Mouse (Mus musculus) intestine, embryonic 15.5 days (tissue): ENCODE measurements around the gene Ube2c. TPM values are rescaled to one million over a fixed set of nuclear protein-coding genes. Genes with fewer than 3 reads are reported as not detected.

Experiments
- ATAC-seq: fragments of 200-750 bp; cut with Nextera tagmentation; 2 replicates; pipeline ENCODE4 v1.8.0; 2017; ENCODE audit warnings: moderate TSS enrichment, moderate library complexity
- H3K27ac ChIP-seq: fragments of 300-500 bp; sonication (generic); 2 replicates; pipeline ENCODE4 v1.5.1; 2015; ENCODE audit warnings: mild to moderate bottlenecking, inconsistent platforms
- H3K27me3 ChIP-seq: fragments of 300-500 bp; sonication (generic); replicated peaks from 2 replicates; pipeline ENCODE4 v1.6.1; 2015; ENCODE audit warnings: inconsistent platforms
- H3K36me3 ChIP-seq: fragments of 300-500 bp; sonication (generic); 2 replicates; pipeline ENCODE4 v1.6.1; 2015; ENCODE audit warnings: inconsistent platforms
- H3K4me1 ChIP-seq: fragments of 300-500 bp; sonication (generic); replicated peaks from 2 replicates; pipeline ENCODE4 v1.6.1; 2015; ENCODE audit warnings: inconsistent platforms
- H3K4me2 ChIP-seq: fragments of 300-500 bp; sonication (generic); replicated peaks from 2 replicates; pipeline ENCODE4 v1.6.1; 2015; ENCODE audit warnings: mild to moderate bottlenecking, inconsistent platforms
- H3K4me3 ChIP-seq: fragments of 300-500 bp; sonication (generic); replicated peaks from 2 replicates; pipeline ENCODE4 v1.5.1; 2015; ENCODE audit warnings: inconsistent platforms
- H3K9ac ChIP-seq: fragments of 300-500 bp; sonication (generic); 2 replicates; pipeline ENCODE4 v1.6.1; 2015; ENCODE audit warnings: inconsistent platforms
- H3K9me3 ChIP-seq: fragments of 300-500 bp; sonication (generic); 2 replicates; pipeline ENCODE4 v1.6.1; 2016; ENCODE audit warnings: inconsistent platforms
- WGBS: fragments of 180-500 bp; shearing (Covaris S2); methylation state at CpG from one replicate; pipeline ENCODE4 v1.1.7; 2015; 5-methylcytosine and 5-hydroxymethylcytosine counted together
- polyA plus RNA-seq: library from polyadenylated mRNA; unstranded; fragments of >200 nt; fragmentation: Nextera tagmentation; extraction: Ambion mirVana; gene quantifications from 2 replicates; pipeline ENCODE4 v1.2.1, GENCODE M21; 2015

Gene Ube2c
- polyA plus RNA-seq: 431 and 439 TPM in 2 replicates

DNA sequence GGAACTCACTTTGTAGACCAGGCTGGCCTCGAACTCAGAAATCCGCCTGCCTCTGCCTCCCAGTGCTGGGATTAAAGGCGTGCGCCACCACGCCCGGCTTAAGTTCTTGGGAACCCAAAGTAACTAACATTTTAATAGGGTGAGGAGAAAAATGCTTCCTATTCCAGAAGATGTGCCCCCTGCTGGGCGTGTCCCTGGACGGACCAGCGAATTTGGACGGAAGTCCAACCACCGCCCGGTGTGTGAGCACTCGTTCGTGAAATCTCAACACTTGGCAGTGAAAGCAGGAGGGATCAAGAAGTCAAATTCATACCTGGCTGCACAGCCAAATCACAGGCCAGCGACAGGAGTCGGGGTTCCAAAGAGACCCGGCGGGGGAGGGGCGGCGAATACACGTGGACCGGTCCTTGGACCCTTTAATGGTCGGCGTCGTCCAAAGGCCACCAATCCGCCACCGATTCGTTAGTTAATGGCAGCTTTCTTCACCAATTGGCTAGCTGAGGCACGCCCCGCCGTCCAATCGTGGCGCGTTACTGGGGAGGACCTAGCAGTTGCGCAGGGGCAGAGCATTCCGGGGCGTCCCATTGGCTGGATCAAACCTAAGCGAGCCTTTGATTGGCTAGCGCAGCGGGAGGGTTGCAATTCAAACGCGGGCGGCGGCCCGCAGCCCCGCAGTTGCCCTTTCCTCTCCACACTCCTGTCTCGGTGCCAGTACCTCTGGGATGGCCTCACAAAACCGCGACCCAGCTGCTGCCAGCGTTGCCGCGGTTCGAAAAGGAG, at the start of gene Ube2c:
Gene Ube2c (plus strand): TSS at position 641 of the 780 bp plus-strand sequence.
- H3K9me3 ChIP-seq: no peaks in the 10 kb centered on the region
- peak within 1 kb of the TSS; percentile 78 for H3K27ac ChIP-seq
- no peaks in the 10 kb centered on the region for H3K27me3 ChIP-seq
- ATAC-seq: peak; percentile 98
- peaks cover 20% of the 10 kb centered on the region for H3K4me1 ChIP-seq
- 2% methylated on average over 53 of the region's 53 CpGs for WGBS
- peak within 1 kb of the TSS; percentile 95 for H3K4me3 ChIP-seq
- H3K4me2 ChIP-seq: peak within 1 kb of the TSS; percentile 84
- peaks cover 18% of the 10 kb centered on the region for H3K36me3 ChIP-seq
- peak within 1 kb of the TSS; percentile 83 for H3K9ac ChIP-seq

DNA sequence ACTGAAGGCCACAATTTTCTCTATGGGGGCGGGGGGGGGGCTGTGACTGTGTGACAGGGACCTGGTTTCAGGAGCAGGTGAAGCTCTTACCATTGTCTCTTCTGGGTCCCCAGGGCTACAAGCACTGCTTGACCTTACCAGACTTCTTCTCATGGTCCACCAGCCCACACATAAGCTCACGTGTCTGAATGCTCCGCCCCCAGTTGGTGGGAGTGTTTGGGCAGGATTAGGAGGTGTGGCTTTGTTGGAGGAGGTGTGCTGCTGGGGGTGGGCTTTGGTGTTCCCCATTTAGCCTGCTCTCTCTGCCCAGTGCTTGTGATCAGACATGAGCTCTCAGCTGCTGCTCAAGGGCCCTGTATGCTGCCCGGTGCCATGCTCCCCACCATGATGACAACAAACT, 46.4 kb upstream of the Ube2c start:
- no peak overlapping the region for H3K27ac ChIP-seq
- WGBS: 64% methylated on average over 4 of the region's 4 CpGs
- no peaks in the 10 kb centered on the region for H3K4me1 ChIP-seq
- no peaks in the 10 kb centered on the region for H3K9me3 ChIP-seq
- H3K36me3 ChIP-seq: no peaks in the 10 kb centered on the region
- no peak overlapping the region for H3K4me2 ChIP-seq
- no peak overlapping the region for H3K4me3 ChIP-seq
- no peaks in the 10 kb centered on the region for H3K27me3 ChIP-seq
- no peak for ATAC-seq
- no peak overlapping the region for H3K9ac ChIP-seq

GRCm38 (mm10) chr2:164725895-164726619, 43.6 kb upstream of the Ube2c start:
- no peaks in the 10 kb centered on the region for H3K36me3 ChIP-seq
- no peak overlapping the region for H3K27ac ChIP-seq
- WGBS: 25% methylated on average over 6 of the region's 6 CpGs
- no peaks in the 10 kb centered on the region for H3K4me1 ChIP-seq
- no peaks in the 10 kb centered on the region for H3K9me3 ChIP-seq
- H3K4me3 ChIP-seq: no peak overlapping the region
- H3K27me3 ChIP-seq: no peaks in the 10 kb centered on the region
- ATAC-seq: peak; percentile 80
- no peak overlapping the region for H3K9ac ChIP-seq
- no peak overlapping the region for H3K4me2 ChIP-seq

DNA sequence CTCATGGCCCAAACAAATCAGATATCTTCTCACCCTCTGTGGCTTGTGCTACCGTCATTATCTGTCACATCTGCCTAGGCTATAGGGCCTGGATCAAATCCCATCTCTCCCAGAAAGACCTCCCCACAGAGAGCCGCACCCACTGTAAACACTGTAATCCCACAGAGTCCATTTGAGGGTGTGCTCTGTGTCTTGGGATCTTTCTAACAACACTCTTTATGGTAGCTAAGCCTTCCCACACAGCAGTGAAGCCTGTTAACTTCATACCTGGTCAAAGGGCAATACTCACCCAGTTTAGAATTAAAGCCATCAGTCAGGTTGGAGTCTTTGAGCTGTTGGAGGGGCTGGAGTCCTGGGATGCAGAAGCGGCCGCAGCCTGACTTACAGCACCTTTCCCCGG, 38.0 kb upstream of the Ube2c start:
- H3K27ac ChIP-seq: no peak overlapping the region
- no peak overlapping the region for H3K4me2 ChIP-seq
- WGBS: 34% methylated on average over 5 of the region's 5 CpGs
- H3K4me3 ChIP-seq: no peak overlapping the region
- no peaks in the 10 kb centered on the region for H3K36me3 ChIP-seq
- H3K9me3 ChIP-seq: no peaks in the 10 kb centered on the region
- peaks cover 13% of the 10 kb centered on the region for H3K4me1 ChIP-seq
- peak; percentile 90 for ATAC-seq
- no peak overlapping the region for H3K9ac ChIP-seq
- H3K27me3 ChIP-seq: no peaks in the 10 kb centered on the region

DNA sequence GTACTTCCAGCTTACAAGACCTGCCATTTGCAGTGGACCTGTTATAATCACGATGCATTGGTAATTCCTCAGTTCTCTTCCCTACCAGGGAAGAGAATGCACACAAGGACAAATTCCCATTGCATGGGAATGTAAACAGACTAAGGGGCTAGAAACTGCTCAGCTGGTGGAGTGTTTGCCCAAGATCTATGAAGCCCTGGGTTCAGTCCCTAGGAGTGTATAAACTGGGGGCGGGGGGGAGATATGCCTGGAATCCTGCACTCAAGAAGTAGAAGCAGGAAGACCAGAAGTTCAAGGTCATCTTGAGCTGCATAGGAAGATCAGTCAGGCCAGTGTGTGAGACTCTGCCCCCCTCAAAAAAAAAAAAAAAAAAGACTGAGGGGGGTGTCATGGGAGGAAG, 36.4 kb upstream of the Ube2c start:
- WGBS: 40% methylated on average over 2 of the region's 2 CpGs
- H3K36me3 ChIP-seq: no peaks in the 10 kb centered on the region
- H3K27ac ChIP-seq: no peak overlapping the region
- no peaks in the 10 kb centered on the region for H3K9me3 ChIP-seq
- H3K9ac ChIP-seq: no peak overlapping the region
- H3K27me3 ChIP-seq: no peaks in the 10 kb centered on the region
- ATAC-seq: no peak
- H3K4me3 ChIP-seq: no peak overlapping the region
- H3K4me1 ChIP-seq: peaks cover 13% of the 10 kb centered on the region
- no peak overlapping the region for H3K4me2 ChIP-seq

GRCm38 (mm10) chr2:164734839-164735238, 34.9 kb upstream of the Ube2c start:
- no peak overlapping the region for H3K4me3 ChIP-seq

DNA sequence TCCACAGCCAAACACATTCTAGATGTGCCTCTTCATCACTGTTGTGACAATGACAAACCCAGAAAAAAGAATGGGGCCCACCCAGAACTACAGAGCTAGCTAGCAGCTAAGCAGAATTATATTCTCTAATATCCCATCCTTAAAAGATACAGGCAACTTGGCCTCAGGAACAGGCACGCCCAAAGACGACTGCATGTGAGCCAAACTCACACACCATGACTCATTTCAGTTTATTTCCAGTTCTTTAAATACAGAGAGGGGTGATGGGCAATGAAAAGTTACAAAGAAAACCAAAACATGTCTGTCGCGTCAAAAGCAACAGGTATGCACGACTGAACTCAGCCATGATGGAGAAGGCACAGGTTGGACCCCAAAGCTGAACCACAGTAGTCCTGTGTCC, 34.3 kb upstream of the Ube2c start:
- H3K9ac ChIP-seq: no peak overlapping the region
- 76% methylated on average over 5 of the region's 5 CpGs for WGBS
- H3K27ac ChIP-seq: no peak overlapping the region
- H3K4me3 ChIP-seq: no peak overlapping the region
- no peak overlapping the region for H3K4me2 ChIP-seq
- H3K4me1 ChIP-seq: peaks cover 13% of the 10 kb centered on the region
- no peaks in the 10 kb centered on the region for H3K9me3 ChIP-seq
- H3K27me3 ChIP-seq: no peaks in the 10 kb centered on the region
- ATAC-seq: no peak
- no peaks in the 10 kb centered on the region for H3K36me3 ChIP-seq

More at GRCm38 (mm10) chr2:164734839-164735238, 34.9 kb upstream of the Ube2c start:
- no peak for ATAC-seq
- H3K4me1 ChIP-seq: peaks cover 13% of the 10 kb centered on the region
- H3K4me2 ChIP-seq: no peak overlapping the region
- no peaks in the 10 kb centered on the region for H3K36me3 ChIP-seq
- WGBS: 59% methylated on average over 5 of the region's 5 CpGs
- no peaks in the 10 kb centered on the region for H3K27me3 ChIP-seq
- H3K9ac ChIP-seq: no peak overlapping the region
- H3K9me3 ChIP-seq: no peaks in the 10 kb centered on the region
- H3K27ac ChIP-seq: no peak overlapping the region

- Histone ChIP-seq H3K4me3 (no peak overlapping the region), H3K27ac (peak overlapping the region; percentile 66), H3K9me3 (no peaks in the 10 kb centered on the region), H3K4me1 (peaks cover 11% of the 10 kb centered on the region), H3K4me2 (no peak overlapping the region), H3K27me3 (no peaks in the 10 kb centered on the region), H3K9ac (no peak overlapping the region), H3K36me3 (no peaks in the 10 kb centered on the region)
- ATAC-seq: peak; percentile 96
- WGBS: 55% methylated on average over 3 of the region's 3 CpGs
Observed at GRCm38 (mm10) chr2:164737377-164738090, 32.2 kb upstream of the Ube2c start.

GRCm38 (mm10) chr2:164739876-164740275, 29.8 kb upstream of the Ube2c start:
- no peak for ATAC-seq
- H3K4me1 ChIP-seq: 0 out of 2 replicates have a peak, but pooled peaks cover under 1% of the 10 kb centered on the region
- 57% methylated on average over 7 of the region's 7 CpGs for WGBS

GRCm38 (mm10) chr2:164744987-164745386, 24.7 kb upstream of the Ube2c start:
- Histone ChIP-seq H3K36me3 (0 out of 2 replicates have a peak, but pooled peaks cover 4% of the 10 kb centered on the region), H3K27me3 (no peaks in the 10 kb centered on the region), H3K4me3 (peak overlapping the region; percentile 84), H3K27ac (no peak overlapping the region), H3K4me1 (peaks cover 16% of the 10 kb centered on the region), H3K4me2 (peak overlapping the region; percentile 66), H3K9ac (peak overlapping the region; percentile 90; the same call in 1 of the 2 replicates), H3K9me3 (no peaks in the 10 kb centered on the region)
- no peak for ATAC-seq
- 68% methylated on average over 13 of the region's 13 CpGs for WGBS

More at GRCm38 (mm10) chr2:164739876-164740275, 29.8 kb upstream of the Ube2c start:
- Histone ChIP-seq H3K4me2 (no peak overlapping the region), H3K9me3 (no peaks in the 10 kb centered on the region), H3K27me3 (no peaks in the 10 kb centered on the region), H3K4me3 (no peak overlapping the region), H3K9ac (no peak overlapping the region), H3K36me3 (no peaks in the 10 kb centered on the region), H3K27ac (no peak overlapping the region)

GRCm38 (mm10) chr2:164745843-164746479, 23.7 kb upstream of the Ube2c start, which contains the start of the genes Wfdc3 and Dnttip1:
Gene Wfdc3, minus strand, starts transcription at chr2:164745931.
Gene Dnttip1, plus strand, starts transcription at chr2:164745983.
- H3K36me3 ChIP-seq: peaks cover 4% of the 10 kb centered on the region; the same call in 1 of the 2 replicates
- peaks cover 16% of the 10 kb centered on the region for H3K4me1 ChIP-seq
- H3K27me3 ChIP-seq: no peaks in the 10 kb centered on the region
- under 1% methylated on average over 60 of the region's 70 CpGs for WGBS
- peak within 1 kb of the TSS; percentile 66 for H3K4me2 ChIP-seq
- ATAC-seq: peak; percentile 94
- H3K9ac ChIP-seq: peak within 1 kb of the TSS; percentile 90
- H3K9me3 ChIP-seq: no peaks in the 10 kb centered on the region
- peak within 1 kb of the TSS; percentile 69 for H3K27ac ChIP-seq
- peak within 1 kb of the TSS; percentile 84 for H3K4me3 ChIP-seq
